Mouse (Mus musculus): ENCODE measurements around the gene Grid1. TPM values are rescaled to one million over a fixed set of nuclear protein-coding genes. Genes with fewer than 3 reads are reported as not detected.

Grid1 gene
- polyA plus RNA-seq, 1 experiment, result 0.19 TPM

GRCm38 (mm10) chr14:34844166-34844565, 24.3 kb downstream of the Grid1 start:
- no peak for DNase-seq
- WGBS, result 92% methylated on average over 3 of the region's 3 CpGs
- no peak overlapping the region for H3K27ac ChIP-seq (ENCODE audit: control insufficient read depth, insufficient read depth, low read length)
- no peaks in the 10 kb centered on the region for H3K27me3 ChIP-seq (ENCODE audit: control insufficient read depth, insufficient read depth, low read length)
- H3K4me1 ChIP-seq (replicated peaks; ENCODE audit: control insufficient read depth, insufficient read depth, low read length), result no peaks in the 10 kb centered on the region
- no peak overlapping the region for H3K4me3 ChIP-seq (ENCODE audit: control insufficient read depth, insufficient read depth, low read length)
- TF ChIP-seq POLR2A (IDR thresholded peaks at IDR 0.05; ENCODE audit: control insufficient read depth, extremely low read depth, insufficient read depth, low read length, poor library complexity), result no peak
- TF ChIP-seq CTCF (IDR thresholded peaks at IDR 0.05; ENCODE audit: borderline replicate concordance, control insufficient read depth, extremely low read depth, insufficient read depth, low read length, poor library complexity), result no peak
- H3K36me3 ChIP-seq (ENCODE audit: control insufficient read depth, insufficient read depth, low read length), result no peaks in the 10 kb centered on the region

- Histone ChIP-seq H3K27ac (ENCODE audit: control insufficient read depth, insufficient read depth, low read length) (no peak overlapping the region), H3K27me3 (ENCODE audit: control insufficient read depth, insufficient read depth, low read length) (no peaks in the 10 kb centered on the region), H3K36me3 (ENCODE audit: control insufficient read depth, insufficient read depth, low read length) (no peaks in the 10 kb centered on the region), H3K4me1 (replicated peaks; ENCODE audit: control insufficient read depth, insufficient read depth, low read length) (no peaks in the 10 kb centered on the region), H3K4me3 (ENCODE audit: control insufficient read depth, insufficient read depth, low read length) (no peak overlapping the region)
- TF ChIP-seq CTCF (IDR thresholded peaks at IDR 0.05; ENCODE audit: borderline replicate concordance, control insufficient read depth, extremely low read depth, insufficient read depth, low read length, poor library complexity) (no peak), POLR2A (IDR thresholded peaks at IDR 0.05; ENCODE audit: control insufficient read depth, extremely low read depth, insufficient read depth, low read length, poor library complexity) (no peak)
- WGBS, result 77% methylated on average over 4 of the region's 4 CpGs
- no peak for DNase-seq
Measured at GRCm38 (mm10) chr14:34846799-34847198, 26.9 kb downstream of the Grid1 start.

- Histone ChIP-seq H3K27ac (ENCODE audit: control insufficient read depth, insufficient read depth, low read length) (no peak overlapping the region), H3K36me3 (ENCODE audit: control insufficient read depth, insufficient read depth, low read length) (no peaks in the 10 kb centered on the region), H3K4me3 (ENCODE audit: control insufficient read depth, insufficient read depth, low read length) (no peak overlapping the region), H3K4me1 (replicated peaks; ENCODE audit: control insufficient read depth, insufficient read depth, low read length) (no peaks in the 10 kb centered on the region), H3K27me3 (ENCODE audit: control insufficient read depth, insufficient read depth, low read length) (no peaks in the 10 kb centered on the region)
- TF ChIP-seq POLR2A (IDR thresholded peaks at IDR 0.05; ENCODE audit: control insufficient read depth, extremely low read depth, insufficient read depth, low read length, poor library complexity), result no peak
- TF ChIP-seq CTCF (IDR thresholded peaks at IDR 0.05; ENCODE audit: borderline replicate concordance, control insufficient read depth, extremely low read depth, insufficient read depth, low read length, poor library complexity), result no peak
- no peak for DNase-seq
- WGBS, result 96% methylated on average over 5 of the region's 5 CpGs
Measured at GRCm38 (mm10) chr14:34847625-34848024, 27.7 kb downstream of the Grid1 start.

GRCm38 (mm10) chr14:34860891-34861780, 41.2 kb downstream of the Grid1 start:
- Histone ChIP-seq H3K27ac (ENCODE audit: control insufficient read depth, insufficient read depth, low read length) (no peak overlapping the region), H3K36me3 (ENCODE audit: control insufficient read depth, insufficient read depth, low read length) (no peaks in the 10 kb centered on the region), H3K4me3 (ENCODE audit: control insufficient read depth, insufficient read depth, low read length) (no peak overlapping the region), H3K27me3 (ENCODE audit: control insufficient read depth, insufficient read depth, low read length) (no peaks in the 10 kb centered on the region), H3K4me1 (replicated peaks; ENCODE audit: control insufficient read depth, insufficient read depth, low read length) (no peaks in the 10 kb centered on the region)
- DNase-seq, result no peak
- 84% methylated on average over 9 of the region's 9 CpGs for WGBS
- TF ChIP-seq CTCF (IDR thresholded peaks at IDR 0.05; ENCODE audit: borderline replicate concordance, control insufficient read depth, extremely low read depth, insufficient read depth, low read length, poor library complexity) (no peak), POLR2A (IDR thresholded peaks at IDR 0.05; ENCODE audit: control insufficient read depth, extremely low read depth, insufficient read depth, low read length, poor library complexity) (no peak)

GRCm38 (mm10) chr14:34867266-34867665, 47.4 kb downstream of the Grid1 start:
- TF ChIP-seq CTCF (IDR thresholded peaks at IDR 0.05; ENCODE audit: borderline replicate concordance, control insufficient read depth, extremely low read depth, insufficient read depth, low read length, poor library complexity) (no peak), POLR2A (IDR thresholded peaks at IDR 0.05; ENCODE audit: control insufficient read depth, extremely low read depth, insufficient read depth, low read length, poor library complexity) (no peak)
- Histone ChIP-seq H3K27ac (ENCODE audit: control insufficient read depth, insufficient read depth, low read length) (no peak overlapping the region), H3K4me3 (ENCODE audit: control insufficient read depth, insufficient read depth, low read length) (no peak overlapping the region), H3K4me1 (replicated peaks; ENCODE audit: control insufficient read depth, insufficient read depth, low read length) (no peaks in the 10 kb centered on the region), H3K36me3 (ENCODE audit: control insufficient read depth, insufficient read depth, low read length) (no peaks in the 10 kb centered on the region), H3K27me3 (ENCODE audit: control insufficient read depth, insufficient read depth, low read length) (no peaks in the 10 kb centered on the region)
- no peak for DNase-seq
- WGBS, result 28% methylated on average over 5 of the region's 5 CpGs

- 91% methylated on average over 6 of the region's 6 CpGs for WGBS
- no peak for DNase-seq
- Histone ChIP-seq H3K36me3 (ENCODE audit: control insufficient read depth, insufficient read depth, low read length) (no peaks in the 10 kb centered on the region), H3K27me3 (ENCODE audit: control insufficient read depth, insufficient read depth, low read length) (no peaks in the 10 kb centered on the region), H3K4me3 (ENCODE audit: control insufficient read depth, insufficient read depth, low read length) (no peak overlapping the region), H3K27ac (ENCODE audit: control insufficient read depth, insufficient read depth, low read length) (no peak overlapping the region), H3K4me1 (replicated peaks; ENCODE audit: control insufficient read depth, insufficient read depth, low read length) (no peaks in the 10 kb centered on the region)
- no peak for TF ChIP-seq POLR2A (IDR thresholded peaks at IDR 0.05; ENCODE audit: control insufficient read depth, extremely low read depth, insufficient read depth, low read length, poor library complexity)
- TF ChIP-seq CTCF (IDR thresholded peaks at IDR 0.05; ENCODE audit: borderline replicate concordance, control insufficient read depth, extremely low read depth, insufficient read depth, low read length, poor library complexity), result no peak
Measured at GRCm38 (mm10) chr14:34868513-34869260, 48.8 kb downstream of the Grid1 start.
